Mouse (Mus musculus): ENCODE measurements around the gene Lhfpl4. TPM values are rescaled to one million over a fixed set of nuclear protein-coding genes. Genes with fewer than 3 reads are reported as not detected.
A peak's percentile ranks its signal among the peaks of the same experiment; 100 is the strongest.

Lhfpl4 gene
- polyA plus RNA-seq (2015; fragmentation: Nextera tagmentation; extraction: Ambion mirVana): 0.11 TPM in 2 replicates

DNA sequence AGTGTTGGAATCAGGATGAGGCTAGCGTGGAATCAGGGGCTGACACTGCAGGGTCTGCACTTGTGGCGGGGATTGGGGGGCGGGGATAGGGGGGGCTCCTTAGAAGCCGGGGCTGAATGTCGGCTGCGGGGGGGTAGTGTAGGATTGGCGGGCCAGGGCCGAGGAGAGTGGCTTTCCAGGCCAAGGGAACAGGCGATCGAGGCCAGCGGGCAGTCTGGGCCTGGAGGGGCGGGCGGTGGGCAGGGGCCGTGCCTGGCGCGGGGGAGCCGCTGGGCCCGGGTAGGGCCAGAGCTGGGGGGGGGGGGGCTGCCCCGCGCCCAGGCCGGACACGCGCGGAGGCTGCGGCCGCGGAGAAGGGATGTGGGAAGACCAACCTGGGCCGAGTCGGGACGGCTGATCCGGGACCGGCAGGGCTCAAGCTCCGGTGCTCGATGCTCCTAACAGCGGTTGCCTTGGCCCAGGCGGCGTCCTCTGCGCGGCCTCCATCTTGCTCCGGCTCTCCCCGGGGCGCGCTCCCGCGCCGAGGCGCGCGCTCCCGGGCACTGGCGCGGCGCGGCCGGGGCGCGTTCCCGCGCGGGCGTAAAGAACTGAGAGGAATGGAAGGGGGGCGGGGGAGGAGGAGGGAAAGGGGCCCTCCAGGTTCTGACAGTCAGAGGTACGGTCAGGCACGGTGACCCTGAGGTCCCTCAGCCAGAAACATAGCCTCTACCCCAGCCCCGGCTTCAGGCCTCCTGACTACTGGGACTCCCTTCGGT, at the start of gene Lhfpl4:
Gene Lhfpl4 (minus strand): TSS at position 544 of the 755 bp plus-strand sequence.
- no peaks in the 10 kb centered on the region for H3K9me3 ChIP-seq (replicated peaks; ENCODE audit: control insufficient read depth, low read length)
- 2% methylated on average over 50 of the region's 66 CpGs for WGBS (ENCODE audit: insufficient replicate concordance)

DNA sequence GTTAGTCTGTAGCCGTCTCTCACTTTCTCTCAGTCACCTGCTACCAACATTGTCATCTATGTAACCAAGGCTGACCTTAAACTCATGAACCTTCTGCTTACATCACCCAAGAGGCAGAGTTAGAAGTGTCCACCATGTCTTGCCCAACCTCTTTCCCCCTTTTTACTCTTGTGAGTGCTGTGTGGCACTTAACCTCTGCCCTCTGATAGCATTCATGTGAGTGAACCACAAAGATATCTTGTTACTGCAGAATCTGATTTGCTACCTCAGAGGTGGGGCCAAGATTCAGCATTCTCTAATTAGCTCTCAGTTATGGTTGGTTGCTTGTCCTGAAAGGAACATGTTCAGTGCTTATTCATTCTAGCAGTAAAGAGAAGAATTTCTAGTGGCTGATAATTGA, 47.6 kb upstream of the Lhfpl4 start:
- H3K4me1 ChIP-seq (ENCODE audit: control insufficient read depth, low read depth, low read length): peaks cover 10% of the 10 kb centered on the region
- no peak overlapping the region for H3K27ac ChIP-seq (ENCODE audit: low read length)
- no peaks in the 10 kb centered on the region for H3K27me3 ChIP-seq (ENCODE audit: control insufficient read depth, insufficient read depth, low read depth, low read length)
- 67% methylated on average over 1 of the region's 1 CpGs for WGBS (ENCODE audit: insufficient replicate concordance)
- no peak overlapping the region for H3K4me3 ChIP-seq (ENCODE audit: low read depth, low read length)
- ATAC-seq (ENCODE audit: low read depth): no peak
- H3K9me3 ChIP-seq (replicated peaks; ENCODE audit: control insufficient read depth, low read length): no peaks in the 10 kb centered on the region
- H3K36me3 ChIP-seq (ENCODE audit: control insufficient read depth, insufficient read depth): no peaks in the 10 kb centered on the region; the same call in none of the 2 replicates
- no peak overlapping the region for H3K4me2 ChIP-seq (ENCODE audit: low read depth, low read length)
- H3K9ac ChIP-seq (ENCODE audit: low read depth, low read length): no peak overlapping the region

More for the DNA sequence above, at the start of gene Lhfpl4:
- no peaks in the 10 kb centered on the region; the same call in 1 of the 2 replicates for H3K4me1 ChIP-seq (ENCODE audit: control insufficient read depth, low read depth, low read length)
- peaks cover 29% of the 10 kb centered on the region for H3K27me3 ChIP-seq (ENCODE audit: control insufficient read depth, insufficient read depth, low read depth, low read length)
- no peaks in the 10 kb centered on the region for H3K36me3 ChIP-seq (ENCODE audit: control insufficient read depth, insufficient read depth)
- no peak within 1 kb of the TSS for H3K9ac ChIP-seq (ENCODE audit: low read depth, low read length)
- peak within 1 kb of the TSS; percentile 41; the same call in 1 of the 2 replicates for H3K4me2 ChIP-seq (ENCODE audit: low read depth, low read length)
- no peak for ATAC-seq (ENCODE audit: low read depth)
- H3K4me3 ChIP-seq (ENCODE audit: low read depth, low read length): peak within 1 kb of the TSS; percentile 43
- no peak within 1 kb of the TSS for H3K27ac ChIP-seq (ENCODE audit: low read length)

DNA sequence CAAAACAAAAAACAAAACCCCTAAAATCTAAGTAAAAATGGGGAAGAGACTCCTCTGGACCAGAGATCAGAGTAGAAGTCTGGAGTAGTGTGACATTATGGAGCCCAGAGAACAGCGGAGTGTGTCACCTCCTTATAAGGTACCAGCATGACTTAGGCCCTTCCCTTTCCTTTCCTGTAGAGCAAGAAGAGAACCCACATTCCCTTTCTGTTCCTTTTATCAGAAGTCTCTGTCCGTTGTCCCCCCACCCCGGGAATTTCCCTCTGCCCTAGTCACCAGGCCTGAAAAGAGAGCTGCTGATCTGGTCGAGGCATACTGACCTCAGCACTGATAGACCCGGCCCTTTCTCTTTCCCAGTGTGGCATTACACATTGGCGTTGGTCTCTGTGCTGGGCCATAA, 43.3 kb upstream of the Lhfpl4 start:
- 8% methylated on average over 6 of the region's 6 CpGs for WGBS (ENCODE audit: insufficient replicate concordance)
- Histone ChIP-seq H3K9me3 (replicated peaks; ENCODE audit: control insufficient read depth, low read length) (no peaks in the 10 kb centered on the region), H3K36me3 (ENCODE audit: control insufficient read depth, insufficient read depth) (no peaks in the 10 kb centered on the region; the same call in 1 of the 2 replicates), H3K27ac (ENCODE audit: low read length) (peak overlapping the region; percentile 71), H3K4me3 (ENCODE audit: low read depth, low read length) (peak overlapping the region; percentile 73), H3K4me2 (ENCODE audit: low read depth, low read length) (peak overlapping the region; percentile 84), H3K4me1 (ENCODE audit: control insufficient read depth, low read depth, low read length) (peaks cover 13% of the 10 kb centered on the region), H3K27me3 (ENCODE audit: control insufficient read depth, insufficient read depth, low read depth, low read length) (no peaks in the 10 kb centered on the region), H3K9ac (ENCODE audit: low read depth, low read length) (peak overlapping the region; percentile 85)
- no peak for ATAC-seq (ENCODE audit: low read depth)

DNA sequence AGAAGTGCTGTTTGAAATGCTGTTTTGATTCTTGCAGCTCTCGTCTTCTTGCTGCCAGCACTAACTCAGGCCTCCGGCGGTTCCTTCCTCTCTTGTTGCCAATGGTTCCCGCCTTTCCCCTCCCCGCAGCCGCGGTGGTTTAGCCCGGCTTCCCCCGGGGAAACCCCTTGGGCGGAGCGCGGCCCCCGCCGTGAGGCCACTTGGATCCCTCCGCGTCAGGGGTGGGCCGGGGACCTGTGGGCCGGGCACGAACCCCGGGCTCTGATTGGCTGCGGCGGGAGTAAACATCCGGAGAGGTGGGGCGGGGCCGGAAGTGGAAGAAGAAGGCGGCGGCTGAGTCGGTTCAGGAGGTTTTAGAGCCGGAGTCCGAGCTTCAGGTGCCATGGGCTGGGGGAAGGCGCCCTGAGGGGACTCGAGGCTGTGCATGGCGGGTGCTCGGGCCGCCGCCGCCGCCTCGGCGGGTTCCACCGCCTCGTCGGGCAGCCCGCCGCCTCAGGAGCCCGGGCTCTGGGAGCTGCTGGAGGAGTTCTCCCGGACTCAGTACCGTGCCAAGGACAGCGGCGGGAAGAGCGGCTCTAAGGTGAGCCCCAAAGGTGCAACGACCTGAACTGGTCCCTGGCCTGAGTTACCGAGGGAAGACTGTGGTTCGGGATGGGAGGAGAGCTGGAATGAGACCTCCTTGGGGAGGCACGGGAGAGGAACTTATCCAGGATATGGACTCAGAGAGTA, 42.5 kb upstream of the Lhfpl4 start, which contains the start of gene Mtmr14:
Gene Mtmr14 (plus strand): TSS at position 302 of the 729 bp plus-strand sequence.
- Histone ChIP-seq H3K9ac (ENCODE audit: low read depth, low read length) (peak within 1 kb of the TSS; percentile 85), H3K27ac (ENCODE audit: low read length) (peak within 1 kb of the TSS; percentile 79), H3K4me3 (ENCODE audit: low read depth, low read length) (peak within 1 kb of the TSS; percentile 73), H3K27me3 (ENCODE audit: control insufficient read depth, insufficient read depth, low read depth, low read length) (no peaks in the 10 kb centered on the region), H3K9me3 (replicated peaks; ENCODE audit: control insufficient read depth, low read length) (no peaks in the 10 kb centered on the region), H3K36me3 (ENCODE audit: control insufficient read depth, insufficient read depth) (no peaks in the 10 kb centered on the region; the same call in 1 of the 2 replicates), H3K4me1 (ENCODE audit: control insufficient read depth, low read depth, low read length) (peaks cover 13% of the 10 kb centered on the region), H3K4me2 (ENCODE audit: low read depth, low read length) (peak within 1 kb of the TSS; percentile 84)
- under 1% methylated on average over 54 of the region's 55 CpGs for WGBS (ENCODE audit: insufficient replicate concordance)
- peak; percentile 100 for ATAC-seq (ENCODE audit: low read depth)

DNA sequence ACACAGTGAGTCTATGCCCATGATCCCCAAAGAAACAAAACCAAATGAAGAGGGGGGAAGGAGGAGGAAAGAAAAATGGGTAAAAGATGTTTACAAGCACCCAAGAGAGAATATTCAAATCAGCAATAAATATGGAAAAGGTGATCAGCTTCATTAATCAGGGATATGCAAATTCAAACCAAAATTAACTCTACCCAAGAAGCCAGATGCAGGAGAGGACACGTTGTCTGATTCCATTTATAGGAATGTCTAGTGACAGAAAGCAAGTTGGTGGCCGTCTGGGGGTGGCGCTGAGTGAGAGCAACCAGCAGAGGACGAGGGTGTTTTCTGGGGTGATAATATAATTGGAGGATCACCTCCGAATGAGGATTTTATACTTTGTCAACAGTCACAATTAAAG, 40.0 kb upstream of the Lhfpl4 start:
- 0 out of 2 replicates have a peak, but pooled peaks cover 2% of the 10 kb centered on the region for H3K9me3 ChIP-seq (replicated peaks; ENCODE audit: control insufficient read depth, low read length)
- no peak overlapping the region for H3K4me3 ChIP-seq (ENCODE audit: low read depth, low read length)
- no peaks in the 10 kb centered on the region for H3K27me3 ChIP-seq (ENCODE audit: control insufficient read depth, insufficient read depth, low read depth, low read length)
- no peak overlapping the region for H3K4me2 ChIP-seq (ENCODE audit: low read depth, low read length)
- no peak overlapping the region for H3K27ac ChIP-seq (ENCODE audit: low read length)
- H3K36me3 ChIP-seq (ENCODE audit: control insufficient read depth, insufficient read depth): no peaks in the 10 kb centered on the region
- H3K4me1 ChIP-seq (ENCODE audit: control insufficient read depth, low read depth, low read length): peaks cover 13% of the 10 kb centered on the region
- 51% methylated on average over 5 of the region's 5 CpGs for WGBS (ENCODE audit: insufficient replicate concordance)
- ATAC-seq (ENCODE audit: low read depth): no peak
- no peak overlapping the region for H3K9ac ChIP-seq (ENCODE audit: low read depth, low read length)

DNA sequence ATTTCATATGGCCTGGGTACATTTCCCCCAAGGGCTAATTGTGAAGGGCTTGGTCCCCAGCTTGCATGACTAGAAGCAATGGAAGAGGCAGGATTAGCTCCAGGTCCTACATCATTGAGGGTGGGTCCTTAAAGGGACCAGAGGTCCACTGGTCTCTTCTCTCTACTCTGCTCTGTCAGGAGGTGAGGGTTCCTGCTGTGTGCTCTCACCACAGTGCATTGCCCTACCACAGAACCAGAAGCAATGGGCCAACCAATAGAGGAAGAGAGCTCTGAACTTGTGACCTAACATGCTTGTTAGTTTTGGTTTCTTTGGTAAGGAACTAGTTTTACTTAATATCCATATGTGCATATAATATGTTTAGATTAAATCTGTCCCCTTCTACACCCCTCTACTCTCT, 31.5 kb upstream of the Lhfpl4 start:
- ATAC-seq (ENCODE audit: low read depth): no peak
- Histone ChIP-seq H3K27me3 (ENCODE audit: control insufficient read depth, insufficient read depth, low read depth, low read length) (no peaks in the 10 kb centered on the region), H3K4me2 (ENCODE audit: low read depth, low read length) (no peak overlapping the region), H3K4me1 (ENCODE audit: control insufficient read depth, low read depth, low read length) (no peaks in the 10 kb centered on the region), H3K36me3 (ENCODE audit: control insufficient read depth, insufficient read depth) (no peaks in the 10 kb centered on the region), H3K4me3 (ENCODE audit: low read depth, low read length) (no peak overlapping the region), H3K9ac (ENCODE audit: low read depth, low read length) (no peak overlapping the region), H3K27ac (ENCODE audit: low read length) (no peak overlapping the region), H3K9me3 (replicated peaks; ENCODE audit: control insufficient read depth, low read length) (0 out of 2 replicates have a peak, but pooled peaks cover 2% of the 10 kb centered on the region)

DNA sequence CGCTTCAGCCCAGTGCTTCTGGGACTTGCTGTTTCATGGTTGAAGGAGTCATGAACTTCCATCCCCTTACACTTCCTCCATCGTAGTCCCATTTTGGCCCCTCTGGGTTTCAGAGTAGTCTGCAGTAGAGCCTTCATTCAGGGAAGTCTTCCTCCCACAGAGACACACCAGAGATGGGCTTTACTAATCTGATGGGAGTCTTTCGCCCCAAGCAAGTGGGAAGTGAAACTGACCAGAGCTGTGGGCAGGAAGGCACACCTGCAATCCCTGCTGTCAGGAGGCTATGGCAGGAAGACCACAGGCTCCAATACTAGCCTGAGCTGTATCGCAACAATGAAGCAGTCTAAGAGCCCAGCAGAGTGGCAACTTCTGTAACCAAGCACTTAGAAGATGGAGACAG, 30.6 kb upstream of the Lhfpl4 start:
- Histone ChIP-seq H3K4me1 (ENCODE audit: control insufficient read depth, low read depth, low read length) (no peaks in the 10 kb centered on the region), H3K4me3 (ENCODE audit: low read depth, low read length) (no peak overlapping the region), H3K9me3 (replicated peaks; ENCODE audit: control insufficient read depth, low read length) (no peaks in the 10 kb centered on the region), H3K27ac (ENCODE audit: low read length) (no peak overlapping the region), H3K27me3 (ENCODE audit: control insufficient read depth, insufficient read depth, low read depth, low read length) (no peaks in the 10 kb centered on the region), H3K4me2 (ENCODE audit: low read depth, low read length) (no peak overlapping the region), H3K36me3 (ENCODE audit: control insufficient read depth, insufficient read depth) (no peaks in the 10 kb centered on the region), H3K9ac (ENCODE audit: low read depth, low read length) (no peak overlapping the region)
- 35% methylated on average over 4 of the region's 4 CpGs for WGBS (ENCODE audit: insufficient replicate concordance)
- no peak; the same call in 1 of the 2 replicates for ATAC-seq (ENCODE audit: low read depth)

DNA sequence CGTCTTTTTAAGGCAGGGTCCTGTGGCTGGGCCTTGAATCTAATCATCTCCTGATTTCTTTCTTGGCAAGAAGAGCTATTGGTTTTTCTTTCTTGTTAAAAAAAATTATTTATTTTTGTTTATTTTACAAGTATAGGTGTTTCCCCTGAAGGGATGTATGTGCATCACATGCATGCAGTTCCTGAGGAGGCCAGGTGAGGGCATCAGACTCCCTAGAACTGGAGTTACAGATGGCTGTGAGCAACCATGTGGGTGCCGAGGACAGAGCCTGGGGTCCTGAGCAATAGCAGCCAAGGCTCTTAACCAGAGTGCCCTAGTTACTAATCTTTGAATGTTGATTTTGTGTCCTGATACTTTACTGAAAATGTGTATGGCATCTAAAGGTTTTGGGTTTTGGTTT, 21.1 kb upstream of the Lhfpl4 start:
- no peak overlapping the region for H3K27ac ChIP-seq (ENCODE audit: low read length)
- H3K27me3 ChIP-seq (ENCODE audit: control insufficient read depth, insufficient read depth, low read depth, low read length): no peaks in the 10 kb centered on the region
- 50% methylated on average over 2 of the region's 2 CpGs for WGBS (ENCODE audit: insufficient replicate concordance)
- H3K4me3 ChIP-seq (ENCODE audit: low read depth, low read length): no peak overlapping the region
- no peaks in the 10 kb centered on the region for H3K4me1 ChIP-seq (ENCODE audit: control insufficient read depth, low read depth, low read length)
- no peak for ATAC-seq (ENCODE audit: low read depth)
- no peak overlapping the region for H3K9ac ChIP-seq (ENCODE audit: low read depth, low read length)
- no peaks in the 10 kb centered on the region for H3K36me3 ChIP-seq (ENCODE audit: control insufficient read depth, insufficient read depth)
- no peak overlapping the region for H3K4me2 ChIP-seq (ENCODE audit: low read depth, low read length)
- H3K9me3 ChIP-seq (replicated peaks; ENCODE audit: control insufficient read depth, low read length): no peaks in the 10 kb centered on the region

DNA sequence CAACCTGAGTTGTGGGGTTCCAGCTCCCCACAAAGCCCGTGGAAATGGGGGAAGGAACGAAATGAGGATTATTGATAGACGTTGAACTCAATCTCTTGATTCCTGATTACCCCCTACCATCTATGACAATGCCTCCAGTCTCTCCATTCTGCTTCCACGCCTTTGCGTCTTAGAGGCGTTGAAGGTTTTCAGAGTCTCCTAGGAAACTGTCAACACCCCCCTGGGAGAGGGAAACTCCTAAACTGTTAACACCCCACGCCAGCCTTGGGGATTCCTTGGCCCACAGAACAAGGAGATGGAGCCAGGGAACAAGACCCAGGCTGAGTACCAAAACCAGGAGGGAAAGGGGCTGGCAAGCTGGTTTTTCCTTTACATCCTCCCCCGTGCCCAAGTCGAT, 410 bp upstream of the Lhfpl4 start:
- ATAC-seq (ENCODE audit: low read depth): no peak
- no peak overlapping the region for H3K9ac ChIP-seq (ENCODE audit: low read depth, low read length)
- peaks cover 29% of the 10 kb centered on the region for H3K27me3 ChIP-seq (ENCODE audit: control insufficient read depth, insufficient read depth, low read depth, low read length)
- H3K4me3 ChIP-seq (ENCODE audit: low read depth, low read length): no peak overlapping the region
- no peaks in the 10 kb centered on the region for H3K9me3 ChIP-seq (replicated peaks; ENCODE audit: control insufficient read depth, low read length)
- H3K27ac ChIP-seq (ENCODE audit: low read length): no peak overlapping the region
- H3K4me1 ChIP-seq (ENCODE audit: control insufficient read depth, low read depth, low read length): no peaks in the 10 kb centered on the region; the same call in 1 of the 2 replicates
- WGBS (ENCODE audit: insufficient replicate concordance): 16% methylated on average over 9 of the region's 9 CpGs
- H3K36me3 ChIP-seq (ENCODE audit: control insufficient read depth, insufficient read depth): no peaks in the 10 kb centered on the region
- H3K4me2 ChIP-seq (ENCODE audit: low read depth, low read length): no peak overlapping the region

Measured in liver, embryonic 16.5 days (tissue).